Mouse (Mus musculus) midbrain, embryonic 13.5 days (tissue): Measurements from ENCODE around the gene Gm12185. TPM values are rescaled to one million over a fixed set of nuclear protein-coding genes. Genes with fewer than 3 reads are reported as not detected.
"Not testable (repeated sequence)": the region's sequence is repeated elsewhere in the genome, so short reads cannot be mapped to it uniquely, and the experiment has no call there.

Experiments
- ATAC-seq: fragments of 200-750 bp; cut with Nextera tagmentation; 2 replicates; pipeline ENCODE4 v1.8.0; 2017; ENCODE audit warnings: mild to moderate bottlenecking, moderate TSS enrichment, moderate library complexity
- H3K27ac ChIP-seq: fragments of 300-500 bp; sonication (generic); 2 replicates; pipeline ENCODE4 v1.5.1; 2015; ENCODE audit warnings: inconsistent platforms, mild to moderate bottlenecking, moderate library complexity
- H3K27me3 ChIP-seq: fragments of 300-500 bp; sonication (generic); 2 replicates; pipeline ENCODE4 v1.6.1; 2015; ENCODE audit warnings: mild to moderate bottlenecking, inconsistent platforms
- H3K36me3 ChIP-seq: fragments of 300-500 bp; sonication (generic); 2 replicates; pipeline ENCODE4 v1.6.1; 2015; ENCODE audit warnings: mild to moderate bottlenecking, inconsistent platforms
- H3K4me1 ChIP-seq: fragments of 300-500 bp; sonication (generic); replicated peaks from 2 replicates; pipeline ENCODE4 v1.6.1; 2015; ENCODE audit warnings: inconsistent platforms
- H3K4me2 ChIP-seq: fragments of 300-500 bp; sonication (generic); replicated peaks from 2 replicates; pipeline ENCODE4 v1.6.1; 2015; ENCODE audit warnings: moderate library complexity, mild to moderate bottlenecking, inconsistent platforms
- H3K4me3 ChIP-seq: fragments of 300-500 bp; sonication (generic); replicated peaks from 2 replicates; pipeline ENCODE4 v1.5.1; 2015; ENCODE audit warnings: mild to moderate bottlenecking, inconsistent platforms
- H3K9ac ChIP-seq: fragments of 300-500 bp; sonication (generic); replicated peaks from 2 replicates; pipeline ENCODE4 v1.6.1; 2015; ENCODE audit warnings: mild to moderate bottlenecking, inconsistent platforms
- H3K9me3 ChIP-seq: fragments of 300-500 bp; sonication (generic); 2 replicates; pipeline ENCODE4 v1.6.1; 2016; ENCODE audit warnings: mild to moderate bottlenecking, inconsistent platforms
- WGBS: fragments of 180-500 bp; shearing (Covaris S2); methylation state at CpG from one replicate; pipeline ENCODE4 v1.1.7; 2015; 5-methylcytosine and 5-hydroxymethylcytosine counted together
- polyA plus RNA-seq: library from polyadenylated mRNA; unstranded; fragments of >200 nt; fragmentation: Nextera tagmentation; extraction: Ambion mirVana; gene quantifications from 2 replicates; pipeline ENCODE4 v1.2.1, GENCODE M21; 2015

The Gm12185 gene
- polyA plus RNA-seq, 1 experiment from 2014 or later: not detected

DNA sequence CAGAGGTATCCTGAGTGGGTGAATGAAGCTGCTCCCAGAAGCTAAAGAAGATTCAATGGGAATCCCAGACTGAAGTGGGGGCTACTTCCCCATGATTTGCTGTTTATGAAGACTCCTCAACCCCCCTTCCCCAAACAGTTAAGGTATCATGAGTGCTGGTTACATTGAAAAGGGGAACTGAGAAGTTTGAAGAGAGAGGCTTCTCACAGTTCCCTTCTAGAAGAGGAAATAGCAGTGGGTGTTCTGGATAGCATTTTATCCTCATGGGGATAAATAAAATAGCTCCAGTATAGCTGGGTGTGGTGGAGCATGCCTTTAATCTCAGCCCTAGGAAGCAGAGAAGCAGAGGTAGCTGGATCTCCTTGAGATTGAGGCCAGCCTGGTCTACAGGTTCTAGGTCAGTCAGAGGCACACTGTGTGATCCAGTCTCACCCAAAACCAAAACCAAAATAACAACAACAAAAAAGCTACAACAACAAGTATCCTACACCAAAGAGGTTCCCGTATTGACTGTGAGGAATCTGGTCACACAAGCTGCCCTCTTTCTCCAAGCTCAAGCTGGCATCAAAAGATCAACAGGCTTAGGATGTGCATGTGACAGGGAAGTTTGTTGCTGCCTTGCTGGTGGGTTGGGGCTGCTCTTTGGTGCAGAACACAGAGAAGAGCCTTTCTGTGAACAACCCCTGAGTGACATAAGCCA, 13.6 kb downstream of the Gm12185 start, which contains the start of gene Olfr56:
Gene Olfr56 (plus strand): TSS at position 650 of the 700 bp plus-strand sequence.
- H3K4me2 ChIP-seq, H3K36me3 ChIP-seq, H3K27ac ChIP-seq, H3K9ac ChIP-seq, ATAC-seq, H3K27me3 ChIP-seq, H3K4me1 ChIP-seq, H3K9me3 ChIP-seq, H3K4me3 ChIP-seq: not testable (repeated sequence)
- WGBS: no CpG with 5 or more reads among the region's 1 CpGs

GRCm38 (mm10) chr11:48974686-48975085, 17.3 kb downstream of the Gm12185 start:
- no CpG with 5 or more reads among the region's 1 CpGs for WGBS

GRCm38 (mm10) chr11:48946090-48946489, 45.9 kb downstream of the Gm12185 start, which contains the start of gene Psme2b:
Psme2b (minus strand) TSS chr11:48946190.
- not testable (repeated sequence) for H3K9me3 ChIP-seq, H3K4me2 ChIP-seq, H3K27ac ChIP-seq, H3K27me3 ChIP-seq, H3K36me3 ChIP-seq, H3K4me3 ChIP-seq, ATAC-seq, H3K4me1 ChIP-seq, H3K9ac ChIP-seq
- WGBS: 95% methylated on average over 6 of the region's 6 CpGs

More at GRCm38 (mm10) chr11:48974686-48975085, 17.3 kb downstream of the Gm12185 start:
- H3K4me3 ChIP-seq, H3K27me3 ChIP-seq, H3K27ac ChIP-seq, H3K9ac ChIP-seq, H3K4me2 ChIP-seq, H3K36me3 ChIP-seq, H3K4me1 ChIP-seq, H3K9me3 ChIP-seq, ATAC-seq: not testable (repeated sequence)

- H3K4me2 ChIP-seq, H3K27ac ChIP-seq, H3K9me3 ChIP-seq, H3K9ac ChIP-seq, H3K4me1 ChIP-seq, ATAC-seq, H3K4me3 ChIP-seq, H3K27me3 ChIP-seq, H3K36me3 ChIP-seq: not testable (repeated sequence)
Observed at GRCm38 (mm10) chr11:48939286-48939685, 52.7 kb downstream of the Gm12185 start.

- not testable (repeated sequence) for ATAC-seq
- no CpG with 5 or more reads among the region's 3 CpGs for WGBS
Observed at GRCm38 (mm10) chr11:48935291-48935690, 56.7 kb downstream of the Gm12185 start.

DNA sequence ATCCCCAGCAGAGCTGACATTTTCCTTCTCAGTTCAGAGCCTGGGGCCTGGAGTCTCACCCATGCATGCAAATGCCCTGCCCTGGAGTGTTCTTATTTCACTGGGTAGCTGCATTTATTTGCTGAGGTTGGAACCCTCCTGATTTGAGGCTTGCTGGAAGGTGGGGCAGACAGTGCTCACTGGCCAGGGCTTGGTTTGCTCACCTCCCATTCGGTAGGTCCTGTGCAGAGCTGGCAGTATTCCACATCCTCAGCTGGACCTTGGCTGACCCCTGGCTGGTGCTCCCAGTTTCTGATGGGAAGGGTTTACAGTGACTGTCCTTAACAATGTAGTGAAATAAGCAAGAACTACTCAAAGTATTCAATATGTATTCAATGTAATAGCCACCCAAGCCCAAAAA, 58.1 kb downstream of the Gm12185 start:
- not testable (repeated sequence) for H3K36me3 ChIP-seq, H3K4me3 ChIP-seq, H3K4me1 ChIP-seq, H3K9me3 ChIP-seq, H3K27me3 ChIP-seq, H3K9ac ChIP-seq, H3K27ac ChIP-seq, ATAC-seq, H3K4me2 ChIP-seq
- WGBS: 71% methylated on average over 1 of the region's 1 CpGs

More at GRCm38 (mm10) chr11:48935291-48935690, 56.7 kb downstream of the Gm12185 start:
- H3K36me3 ChIP-seq, H3K4me3 ChIP-seq, H3K9ac ChIP-seq, H3K4me1 ChIP-seq, H3K27me3 ChIP-seq, H3K27ac ChIP-seq, H3K9me3 ChIP-seq, H3K4me2 ChIP-seq: not testable (repeated sequence)

GRCm38 (mm10) chr11:48933422-48933821, 58.6 kb downstream of the Gm12185 start:
- not testable (repeated sequence) for H3K4me3 ChIP-seq, H3K9me3 ChIP-seq, H3K4me2 ChIP-seq, H3K27me3 ChIP-seq, ATAC-seq, H3K9ac ChIP-seq, H3K4me1 ChIP-seq, H3K27ac ChIP-seq, H3K36me3 ChIP-seq
- WGBS: 89% methylated on average over 1 of the region's 1 CpGs

DNA sequence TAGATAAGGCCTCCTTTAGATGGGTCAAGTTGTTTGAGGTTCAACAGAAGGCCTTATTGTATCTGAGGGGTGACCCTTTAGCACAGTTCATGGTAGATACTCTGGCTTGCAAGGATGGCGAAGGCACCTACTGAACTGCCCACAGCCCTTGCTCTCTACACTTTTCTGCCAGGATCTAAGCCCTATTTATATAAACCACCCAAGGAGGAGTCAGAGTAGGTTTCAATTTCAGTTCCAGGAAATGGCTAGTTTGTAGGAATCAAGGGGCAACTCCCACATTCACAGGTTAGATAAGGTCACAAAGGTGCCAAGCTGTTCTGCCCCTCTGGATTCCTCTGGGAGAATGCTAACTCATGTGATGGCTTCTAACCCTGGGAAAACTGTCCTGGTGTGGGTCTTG, 64.0 kb downstream of the Gm12185 start:
- not testable (repeated sequence) for H3K27me3 ChIP-seq, H3K4me2 ChIP-seq, ATAC-seq, H3K4me3 ChIP-seq, H3K9me3 ChIP-seq, H3K9ac ChIP-seq, H3K27ac ChIP-seq, H3K36me3 ChIP-seq, H3K4me1 ChIP-seq
- WGBS: 94% methylated on average over 1 of the region's 1 CpGs

GRCm38 (mm10) chr11:48926437-48926836, 65.6 kb downstream of the Gm12185 start:
- not testable (repeated sequence) for H3K9me3 ChIP-seq, H3K4me1 ChIP-seq, ATAC-seq, H3K4me2 ChIP-seq, H3K27ac ChIP-seq, H3K36me3 ChIP-seq, H3K4me3 ChIP-seq, H3K27me3 ChIP-seq, H3K9ac ChIP-seq

DNA sequence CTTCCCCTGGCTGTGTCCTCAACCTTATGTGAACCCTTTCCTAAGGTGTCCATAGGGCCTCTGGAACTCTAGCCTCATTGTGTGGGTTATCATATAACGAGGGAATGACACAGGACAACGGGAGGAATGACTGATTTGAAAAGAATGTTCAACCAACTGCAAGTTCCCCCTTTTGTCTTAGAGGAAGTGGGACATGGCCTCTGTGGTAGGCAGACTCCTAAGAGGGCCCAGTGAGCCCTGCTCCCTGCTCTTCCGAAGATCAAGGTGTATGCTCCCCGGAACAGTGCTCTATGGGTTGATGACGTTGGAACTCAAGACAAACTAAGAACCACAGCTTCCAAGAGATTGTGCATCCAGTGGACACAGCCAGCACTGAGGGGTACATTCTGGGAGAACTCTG, 68.2 kb downstream of the Gm12185 start:
- WGBS: 83% methylated on average over 5 of the region's 5 CpGs
- H3K4me1 ChIP-seq, H3K9me3 ChIP-seq, H3K27me3 ChIP-seq, H3K4me3 ChIP-seq, H3K27ac ChIP-seq, ATAC-seq, H3K9ac ChIP-seq, H3K4me2 ChIP-seq, H3K36me3 ChIP-seq: not testable (repeated sequence)

DNA sequence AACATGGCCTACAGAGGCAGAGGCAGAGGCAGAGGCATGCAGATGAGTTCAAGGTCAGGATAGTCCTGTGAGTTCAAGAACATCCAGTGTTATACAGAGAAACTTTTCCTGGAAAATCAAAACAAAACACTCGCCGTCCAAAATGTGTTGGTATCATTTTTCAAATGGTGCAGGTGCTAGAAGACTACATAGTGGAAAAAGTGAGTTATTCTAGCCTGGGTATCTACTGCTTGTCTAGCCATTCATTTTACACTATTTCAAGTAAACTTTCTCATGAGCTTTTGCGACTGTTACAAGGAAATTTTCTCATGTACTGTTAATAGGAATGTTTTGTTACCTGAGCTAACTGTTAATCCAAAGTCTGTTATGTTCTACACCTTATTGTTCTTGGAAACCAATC, 73.6 kb downstream of the Gm12185 start:
- no peaks in the 10 kb centered on the region for H3K27me3 ChIP-seq
- no peak for ATAC-seq
- no peaks in the 10 kb centered on the region for H3K4me1 ChIP-seq
- no peak overlapping the region for H3K4me3 ChIP-seq
- H3K4me2 ChIP-seq: no peak overlapping the region
- H3K9ac ChIP-seq: no peak overlapping the region
- H3K9me3 ChIP-seq: no peaks in the 10 kb centered on the region
- H3K36me3 ChIP-seq: no peaks in the 10 kb centered on the region
- no peak overlapping the region for H3K27ac ChIP-seq
- 92% methylated on average over 3 of the region's 3 CpGs for WGBS

DNA sequence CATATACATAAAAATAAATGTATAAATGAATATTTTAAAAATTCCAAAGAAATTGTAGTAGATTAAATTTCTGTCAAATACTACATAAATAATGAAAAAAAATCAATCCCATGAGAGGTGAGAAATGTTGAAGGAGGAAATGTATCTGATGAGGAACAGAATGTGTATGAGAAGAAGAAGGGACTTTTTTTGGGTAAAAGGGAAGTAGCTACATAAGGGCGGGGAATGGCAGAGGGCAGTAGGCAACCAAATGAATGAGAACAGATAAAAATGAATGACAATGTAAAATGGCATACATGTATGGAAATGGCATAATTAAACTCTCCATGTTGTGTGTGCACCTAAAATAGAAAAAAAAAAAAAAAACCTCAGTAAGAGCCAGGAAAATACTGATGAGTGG, 78.4 kb downstream of the Gm12185 start:
- Histone ChIP-seq H3K27me3 (no peaks in the 10 kb centered on the region), H3K9me3 (no peaks in the 10 kb centered on the region), H3K4me3 (no peak overlapping the region), H3K9ac (no peak overlapping the region), H3K4me1 (no peaks in the 10 kb centered on the region), H3K27ac (no peak overlapping the region), H3K36me3 (no peaks in the 10 kb centered on the region), H3K4me2 (no peak overlapping the region)
- 98% methylated on average over 1 of the region's 1 CpGs for WGBS
- ATAC-seq: no peak

DNA sequence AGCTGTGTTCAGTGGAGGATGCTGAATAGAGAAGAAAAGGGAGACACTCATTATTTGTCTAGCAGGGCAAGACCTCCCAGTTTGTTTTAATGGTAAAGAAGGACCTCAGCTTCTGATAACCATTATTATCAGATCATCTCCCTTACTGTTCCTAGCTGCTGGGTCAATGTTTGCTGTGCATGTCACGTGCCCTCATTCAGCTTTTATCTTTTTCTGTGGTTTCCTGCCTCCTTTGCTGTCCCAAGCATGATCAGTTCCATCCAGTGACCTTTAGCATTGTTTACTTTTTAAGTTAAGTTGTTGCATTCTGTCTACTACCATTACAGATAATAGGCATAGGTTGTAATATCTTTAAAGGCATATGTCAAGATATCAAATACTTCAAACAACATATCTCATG, 83.6 kb downstream of the Gm12185 start:
- Histone ChIP-seq H3K4me1 (no peaks in the 10 kb centered on the region), H3K36me3 (no peaks in the 10 kb centered on the region), H3K27me3 (no peaks in the 10 kb centered on the region), H3K4me3 (no peak overlapping the region), H3K9me3 (no peaks in the 10 kb centered on the region), H3K4me2 (no peak overlapping the region), H3K27ac (no peak overlapping the region), H3K9ac (no peak overlapping the region)
- no peak for ATAC-seq
- WGBS: 74% methylated on average over 1 of the region's 1 CpGs
